Mouse (Mus musculus) heart, adult 2 months (tissue): ENCODE data around the gene Cadm3.

ENCODE experiments used
- CTCF ChIP-seq: fragments of 200-600 bp; IDR thresholded peaks from 2 replicates; pipeline ENCODE4 v1.8.1; 2022; ENCODE audit warnings: antibody characterized with exemption, mild to moderate bottlenecking, moderate library complexity
- POLR2A ChIP-seq: fragments of 200-500 bp; IDR thresholded peaks from 2 replicates; pipeline ENCODE4 v1.6.1; 2011; ENCODE audit warnings: mild to moderate bottlenecking, low read depth, low read length, control low read depth; ENCODE audit not compliant: insufficient read depth

- TF ChIP-seq CTCF: peak; percentile 95
- TF ChIP-seq POLR2A: no peak
Measured at GRCm38 (mm10) chr1:173339543-173339942, 28.0 kb downstream of the Cadm3 start.
